Mouse (Mus musculus) embryonic facial prominence, embryonic 13.5 days (tissue): ENCODE results near the gene Syt14. TPM values are rescaled to one million over a fixed set of nuclear protein-coding genes. Genes with fewer than 3 reads are reported as not detected.

Source experiments
- ATAC-seq: fragments of 200-750 bp; cut with Nextera tagmentation; 2 replicates; pipeline ENCODE4 v1.8.0; 2017; ENCODE audit warnings: low read depth; ENCODE audit not compliant: insufficient number of reproducible peaks, insufficient read depth, low FRiP score, low TSS enrichment
- H3K27ac ChIP-seq: fragments of 300-500 bp; sonication (generic); 2 replicates; pipeline ENCODE4 v1.5.1; 2015; ENCODE audit warnings: moderate library complexity, mild to moderate bottlenecking, inconsistent platforms
- H3K27me3 ChIP-seq: fragments of 300-500 bp; sonication (generic); 2 replicates; pipeline ENCODE4 v1.6.1; 2015; ENCODE audit warnings: mild to moderate bottlenecking, inconsistent platforms
- H3K36me3 ChIP-seq: fragments of 300-500 bp; sonication (generic); 2 replicates; pipeline ENCODE4 v1.6.1; 2015; ENCODE audit warnings: mild to moderate bottlenecking, inconsistent platforms
- H3K4me1 ChIP-seq: fragments of 300-500 bp; sonication (generic); 2 replicates; pipeline ENCODE4 v1.6.1; 2015; ENCODE audit warnings: inconsistent platforms
- H3K4me2 ChIP-seq: fragments of 300-500 bp; sonication (generic); 2 replicates; pipeline ENCODE4 v1.6.1; 2015; ENCODE audit warnings: moderate library complexity, mild to moderate bottlenecking, inconsistent platforms
- H3K4me3 ChIP-seq: fragments of 300-500 bp; sonication (generic); 2 replicates; pipeline ENCODE4 v1.5.1; 2015; ENCODE audit warnings: mild to moderate bottlenecking, inconsistent platforms
- H3K9ac ChIP-seq: fragments of 300-500 bp; sonication (generic); 2 replicates; pipeline ENCODE4 v1.6.1; 2015; ENCODE audit warnings: mild to moderate bottlenecking, inconsistent platforms
- H3K9me3 ChIP-seq: fragments of 300-500 bp; sonication (generic); 2 replicates; pipeline ENCODE4 v1.6.1; 2016; ENCODE audit warnings: inconsistent platforms
- WGBS: fragments of 180-500 bp; shearing (Covaris S2); methylation state at CpG from one replicate; pipeline ENCODE4 v1.1.7; 2015; ENCODE audit warnings: mixed read lengths; 5-methylcytosine and 5-hydroxymethylcytosine counted together
- polyA plus RNA-seq: library from polyadenylated mRNA; unstranded; fragments of >200 nt; fragmentation: Nextera tagmentation; extraction: Ambion mirVana; gene quantifications from 2 replicates; pipeline ENCODE4 v1.2.1, GENCODE M21; 2015

Gene Syt14
- polyA plus RNA-seq, 1 experiment from 2014 or later, result 3.6 TPM

DNA sequence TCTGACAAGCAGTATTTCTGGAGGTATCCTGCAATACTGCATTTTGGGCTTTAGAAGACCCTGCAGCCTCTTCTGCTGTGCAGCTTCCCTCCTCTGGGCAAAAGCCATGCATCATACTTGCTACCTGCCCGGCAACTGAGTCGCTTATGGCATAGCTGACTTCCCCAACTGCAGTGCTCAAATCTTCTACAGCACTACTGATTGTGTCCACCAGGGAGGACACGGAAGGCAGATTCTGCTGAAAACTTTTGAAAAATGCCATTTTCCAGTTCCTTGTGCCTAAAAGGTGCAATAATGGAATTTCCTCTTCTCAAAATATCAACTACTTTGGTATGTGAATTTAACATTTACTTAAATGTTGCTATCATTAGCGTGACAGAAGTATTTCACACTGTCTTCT, 51.2 kb downstream of the Syt14 start:
- no peaks in the 10 kb centered on the region for H3K27me3 ChIP-seq
- WGBS, result 87% methylated on average over 4 of the region's 4 CpGs
- no peak overlapping the region for H3K4me3 ChIP-seq
- H3K9ac ChIP-seq, result no peak overlapping the region
- H3K27ac ChIP-seq, result no peak overlapping the region
- H3K4me2 ChIP-seq, result no peak overlapping the region
- peaks cover 7% of the 10 kb centered on the region for H3K4me1 ChIP-seq
- H3K36me3 ChIP-seq, result no peaks in the 10 kb centered on the region
- no peak for ATAC-seq
- no peaks in the 10 kb centered on the region for H3K9me3 ChIP-seq

DNA sequence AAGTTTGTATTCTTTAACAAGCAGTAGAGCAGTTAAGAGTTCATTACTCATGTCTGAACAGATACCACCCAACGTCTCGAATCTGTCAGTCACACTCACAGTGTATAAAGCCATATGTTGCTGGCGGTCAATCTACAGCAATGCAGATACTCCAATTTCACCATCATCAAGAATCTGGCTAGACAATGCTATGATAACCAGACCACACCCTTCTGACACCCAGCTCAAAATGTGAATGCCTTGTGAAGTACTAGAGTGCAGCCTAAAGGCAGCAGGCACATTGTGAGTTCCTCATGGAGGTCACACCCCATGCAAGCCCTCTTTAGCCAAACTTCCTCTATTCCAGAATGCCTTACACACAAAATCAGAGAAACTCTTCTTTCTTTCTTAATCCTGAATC, 53.9 kb downstream of the Syt14 start:
- no peaks in the 10 kb centered on the region for H3K27me3 ChIP-seq
- no peaks in the 10 kb centered on the region for H3K9me3 ChIP-seq
- no peak for ATAC-seq
- 0 out of 2 replicates have a peak, but pooled peaks cover 4% of the 10 kb centered on the region for H3K36me3 ChIP-seq
- H3K27ac ChIP-seq, result no peak overlapping the region
- H3K4me3 ChIP-seq, result no peak overlapping the region
- 84% methylated on average over 3 of the region's 3 CpGs for WGBS
- no peak overlapping the region for H3K9ac ChIP-seq
- peaks cover 7% of the 10 kb centered on the region for H3K4me1 ChIP-seq
- no peak overlapping the region for H3K4me2 ChIP-seq

DNA sequence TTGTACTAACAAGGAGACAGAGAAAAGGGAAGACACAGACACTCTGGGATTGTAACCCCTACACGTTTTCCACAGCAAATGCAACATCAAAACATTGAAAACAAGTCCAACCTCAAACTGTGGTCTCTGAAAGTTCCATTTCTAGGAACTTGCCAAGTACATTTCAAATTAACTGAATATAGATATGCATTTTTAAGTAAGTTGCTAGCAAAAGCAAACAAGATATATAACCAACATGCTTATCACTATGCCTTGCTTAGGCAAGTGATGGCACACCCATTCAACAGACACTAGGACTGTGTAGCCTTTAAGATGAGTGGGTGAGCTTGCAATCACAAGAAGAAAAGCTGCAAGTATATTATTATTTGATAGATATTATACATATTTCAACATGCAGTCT, 54.5 kb downstream of the Syt14 start:
- H3K4me2 ChIP-seq, result no peak overlapping the region
- peaks cover 7% of the 10 kb centered on the region for H3K4me1 ChIP-seq
- no peak overlapping the region for H3K4me3 ChIP-seq
- 0 out of 2 replicates have a peak, but pooled peaks cover 4% of the 10 kb centered on the region for H3K36me3 ChIP-seq
- no peak overlapping the region for H3K9ac ChIP-seq
- H3K9me3 ChIP-seq, result no peaks in the 10 kb centered on the region
- no peaks in the 10 kb centered on the region for H3K27me3 ChIP-seq
- no peak for ATAC-seq
- WGBS, result 64% methylated on average over 1 of the region's 1 CpGs
- H3K27ac ChIP-seq, result no peak overlapping the region

DNA sequence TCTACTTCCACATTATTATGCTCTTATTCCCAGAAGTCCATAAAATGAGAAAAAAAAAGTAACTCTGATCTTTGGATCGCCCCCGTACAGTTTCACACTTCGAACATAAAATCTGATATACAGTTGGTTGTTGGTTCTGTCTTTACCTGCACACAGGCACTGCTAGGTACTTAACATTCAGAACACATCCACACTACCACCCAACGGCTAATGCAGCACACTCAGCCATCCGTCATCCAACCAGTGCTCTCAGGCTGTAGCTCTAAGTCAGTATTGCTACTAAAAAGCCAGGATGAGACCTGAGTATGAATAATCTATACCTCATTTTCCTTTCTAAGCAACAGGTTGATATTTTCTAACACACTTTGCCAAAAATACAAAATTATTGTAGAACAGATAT, 73.3 kb downstream of the Syt14 start:
- no peak for ATAC-seq
- Histone ChIP-seq H3K36me3 (peaks cover 2% of the 10 kb centered on the region; the same call in 1 of the 2 replicates), H3K9me3 (no peaks in the 10 kb centered on the region), H3K27me3 (no peaks in the 10 kb centered on the region), H3K4me3 (no peak overlapping the region), H3K4me1 (no peaks in the 10 kb centered on the region), H3K27ac (no peak overlapping the region), H3K4me2 (no peak overlapping the region), H3K9ac (no peak overlapping the region)
- WGBS, result 91% methylated on average over 5 of the region's 5 CpGs

DNA sequence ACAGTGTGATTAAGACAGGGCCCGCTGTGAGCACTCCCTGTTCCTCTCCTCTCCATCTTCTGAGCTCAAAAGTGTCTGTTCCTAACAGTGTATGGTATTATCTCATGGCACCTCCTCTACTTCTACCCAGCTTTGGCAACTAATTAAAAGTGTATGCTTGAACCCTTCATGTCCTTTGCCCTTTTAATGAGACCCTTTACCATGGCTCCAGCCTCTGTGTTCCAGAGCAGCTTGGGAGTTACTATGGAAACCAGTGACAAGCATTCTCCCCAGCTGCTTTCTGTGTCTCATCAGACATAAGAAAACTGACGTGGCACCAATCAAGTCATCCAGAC, 87.8 kb downstream of the Syt14 start:
- H3K9me3 ChIP-seq, result no peaks in the 10 kb centered on the region
- H3K36me3 ChIP-seq, result no peaks in the 10 kb centered on the region
- no peaks in the 10 kb centered on the region for H3K27me3 ChIP-seq
- 41% methylated on average over 2 of the region's 2 CpGs for WGBS
- H3K27ac ChIP-seq, result no peak overlapping the region
- no peak overlapping the region for H3K4me2 ChIP-seq
- H3K4me1 ChIP-seq, result no peaks in the 10 kb centered on the region
- no peak overlapping the region for H3K4me3 ChIP-seq
- ATAC-seq, result no peak
- H3K9ac ChIP-seq, result no peak overlapping the region

DNA sequence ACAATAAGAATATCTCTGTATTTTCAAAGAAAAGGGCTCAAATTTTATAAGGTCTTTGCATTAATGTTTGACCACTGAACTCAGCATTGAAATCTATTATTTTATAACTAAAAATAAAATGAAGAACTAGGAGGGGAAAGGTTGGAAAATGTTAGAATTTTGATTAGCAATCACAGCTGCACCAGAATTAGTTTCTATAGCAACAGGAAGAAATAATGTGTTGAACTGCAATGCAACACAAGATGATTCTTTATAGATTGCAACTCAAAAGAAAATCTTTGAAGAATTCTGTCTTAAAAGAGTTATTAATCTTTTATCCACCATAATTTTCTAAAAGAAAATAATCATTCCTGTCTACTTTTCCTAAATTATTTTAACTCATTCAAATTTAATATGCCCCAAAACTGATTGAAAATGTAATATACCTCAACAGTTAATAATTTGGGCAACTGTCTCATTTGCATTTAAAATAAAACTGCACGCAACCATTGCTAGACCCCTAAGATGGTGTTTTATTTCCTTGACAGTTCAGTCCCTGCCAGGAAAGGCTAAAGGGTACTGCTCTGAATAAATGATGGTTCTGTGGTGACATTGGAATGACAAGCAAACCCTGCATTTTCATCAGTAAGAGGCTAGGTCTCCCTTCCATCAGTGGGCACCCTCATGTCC, 88.3 kb downstream of the Syt14 start:
- H3K27me3 ChIP-seq, result no peaks in the 10 kb centered on the region
- no peaks in the 10 kb centered on the region for H3K4me1 ChIP-seq
- 71% methylated on average over 1 of the region's 1 CpGs for WGBS
- no peak overlapping the region for H3K27ac ChIP-seq
- H3K36me3 ChIP-seq, result no peaks in the 10 kb centered on the region
- H3K4me2 ChIP-seq, result no peak overlapping the region
- H3K9ac ChIP-seq, result no peak overlapping the region
- H3K9me3 ChIP-seq, result no peaks in the 10 kb centered on the region
- no peak for ATAC-seq
- H3K4me3 ChIP-seq, result no peak overlapping the region

DNA sequence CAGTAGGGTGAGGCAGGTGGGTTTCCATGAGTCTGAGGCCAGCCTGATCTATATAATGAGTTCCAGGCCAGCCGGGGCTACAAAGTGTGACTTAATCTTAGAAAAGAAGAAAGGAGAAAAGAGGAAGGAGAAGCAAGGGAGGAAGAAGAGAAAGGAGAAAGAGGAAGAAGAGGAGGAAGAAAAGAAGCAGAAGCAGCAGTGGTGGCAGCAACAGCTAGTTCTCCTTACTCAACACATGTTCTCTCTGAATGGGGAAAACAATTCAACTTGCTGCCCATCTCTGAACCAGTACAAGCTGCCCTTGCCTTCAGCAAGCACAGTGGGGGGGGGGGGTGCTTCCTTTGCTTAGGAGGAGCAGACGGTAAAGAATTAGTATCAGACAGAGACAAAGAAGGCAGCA, 96.5 kb downstream of the Syt14 start:
- 69% methylated on average over 2 of the region's 2 CpGs for WGBS
- Histone ChIP-seq H3K4me1 (no peaks in the 10 kb centered on the region), H3K4me2 (no peak overlapping the region), H3K9me3 (no peaks in the 10 kb centered on the region), H3K27me3 (no peaks in the 10 kb centered on the region), H3K36me3 (no peaks in the 10 kb centered on the region), H3K27ac (no peak overlapping the region), H3K9ac (no peak overlapping the region), H3K4me3 (no peak overlapping the region)
- ATAC-seq, result no peak

DNA sequence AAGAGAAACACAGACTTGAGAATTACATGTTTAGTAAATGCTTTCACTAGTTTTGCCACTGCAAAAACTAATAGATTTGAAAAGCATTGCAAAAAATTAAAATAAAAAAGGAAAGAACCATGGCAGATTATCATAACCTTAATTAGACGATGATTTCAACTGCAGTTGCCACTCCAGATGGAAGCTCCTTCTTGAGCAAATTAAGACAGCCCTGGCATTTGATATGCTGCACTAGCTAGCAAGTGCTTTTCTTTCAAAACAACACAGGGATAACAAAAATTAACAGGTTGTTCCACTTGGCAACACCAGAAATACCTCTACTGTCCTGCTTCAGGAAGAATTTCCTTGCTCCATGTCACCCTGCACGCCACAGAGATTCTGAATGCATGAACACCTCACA, 97.6 kb downstream of the Syt14 start:
- H3K4me1 ChIP-seq, result no peaks in the 10 kb centered on the region
- whole genome bisulfite sequencing, result 79% methylated on average over 2 of the region's 2 CpGs
- H3K27me3 ChIP-seq, result no peaks in the 10 kb centered on the region
- ATAC-seq, result no peak
- H3K4me3 ChIP-seq, result no peak overlapping the region
- no peak overlapping the region for H3K4me2 ChIP-seq
- H3K9ac ChIP-seq, result no peak overlapping the region
- no peaks in the 10 kb centered on the region for H3K9me3 ChIP-seq
- H3K36me3 ChIP-seq, result no peaks in the 10 kb centered on the region
- H3K27ac ChIP-seq, result no peak overlapping the region

DNA sequence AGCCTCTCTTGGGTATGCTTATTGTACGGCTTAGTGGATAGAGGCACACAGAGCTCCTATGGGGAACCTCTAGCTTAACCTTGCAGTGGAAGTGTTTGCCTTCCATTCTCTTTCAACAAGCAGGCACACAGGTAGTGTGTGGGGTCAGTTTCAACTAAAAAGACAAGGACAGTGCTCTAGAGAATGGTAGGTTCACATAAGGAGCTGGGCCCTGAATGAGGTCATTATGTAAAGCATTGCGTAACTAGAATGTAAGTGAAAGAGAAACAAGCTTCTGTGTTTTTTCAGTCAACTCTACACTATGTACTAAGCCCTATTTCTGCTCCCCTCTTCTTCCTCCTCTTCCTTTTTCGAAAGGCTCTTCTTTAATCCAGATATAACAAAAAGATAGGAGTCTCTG, 103.8 kb downstream of the Syt14 start:
- WGBS, result 89% methylated on average over 3 of the region's 3 CpGs
- Histone ChIP-seq H3K27me3 (no peaks in the 10 kb centered on the region), H3K4me2 (no peak overlapping the region), H3K4me1 (no peaks in the 10 kb centered on the region), H3K9ac (no peak overlapping the region), H3K9me3 (no peaks in the 10 kb centered on the region), H3K36me3 (peaks cover 7% of the 10 kb centered on the region; the same call in 1 of the 2 replicates), H3K27ac (no peak overlapping the region), H3K4me3 (no peak overlapping the region)
- no peak for ATAC-seq

DNA sequence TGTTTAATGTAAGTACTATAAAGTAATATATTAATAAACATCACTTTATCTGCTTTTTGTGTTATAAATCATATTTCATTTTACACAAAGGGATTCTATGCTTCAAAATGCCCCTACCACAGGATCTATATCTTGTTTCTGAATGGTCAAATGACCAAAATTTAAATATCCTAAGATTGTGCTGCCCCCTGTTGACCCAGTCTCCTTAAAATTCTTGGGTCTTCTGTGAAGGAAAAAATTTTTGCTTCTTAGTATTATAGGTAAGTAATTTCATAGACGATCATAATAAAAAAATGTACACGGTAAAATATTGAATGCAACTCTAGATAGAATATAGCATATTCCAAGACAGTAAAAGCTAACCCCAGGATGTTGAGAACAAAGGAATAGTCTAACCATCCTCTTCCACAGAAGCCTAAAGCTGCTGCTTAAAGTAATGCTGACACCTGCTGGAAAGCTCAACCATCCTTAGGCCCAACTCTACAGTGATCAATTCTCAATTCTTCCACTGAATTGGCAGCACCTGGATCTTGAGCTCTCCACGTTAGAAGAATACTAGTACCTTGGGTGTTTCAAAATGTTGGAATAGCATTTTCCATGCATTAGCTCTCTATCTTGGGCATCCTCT, 123.4 kb downstream of the Syt14 start:
- no peak overlapping the region for H3K4me3 ChIP-seq
- H3K4me1 ChIP-seq, result no peaks in the 10 kb centered on the region
- no peak overlapping the region for H3K4me2 ChIP-seq
- 52% methylated on average over 3 of the region's 3 CpGs for WGBS
- H3K9me3 ChIP-seq, result no peaks in the 10 kb centered on the region; the same call in 1 of the 2 replicates
- H3K27ac ChIP-seq, result no peak overlapping the region
- H3K9ac ChIP-seq, result no peak overlapping the region
- H3K27me3 ChIP-seq, result no peaks in the 10 kb centered on the region
- peaks cover 8% of the 10 kb centered on the region for H3K36me3 ChIP-seq
- no peak for ATAC-seq

DNA sequence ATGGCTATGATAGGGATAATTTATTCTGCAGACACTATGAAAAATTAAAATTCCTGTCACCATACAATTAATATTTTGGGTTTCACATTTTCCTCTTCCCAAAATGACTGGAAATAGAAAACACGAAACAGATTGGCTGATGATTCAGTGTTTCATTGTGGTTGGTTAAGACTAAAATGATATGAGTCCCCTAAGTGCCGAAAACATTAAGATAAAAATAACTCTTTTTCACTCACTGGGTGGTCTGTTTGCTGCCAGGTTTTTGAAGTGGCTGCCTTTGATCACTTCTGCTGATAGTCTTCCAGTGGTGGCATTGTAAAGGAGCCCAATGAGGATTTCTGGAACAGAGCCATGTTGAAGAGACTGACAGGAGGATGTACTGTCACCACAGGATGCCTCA, 134.1 kb downstream of the Syt14 start:
- Histone ChIP-seq H3K4me3 (no peak overlapping the region), H3K27me3 (no peaks in the 10 kb centered on the region), H3K27ac (no peak overlapping the region), H3K36me3 (no peaks in the 10 kb centered on the region), H3K4me1 (no peaks in the 10 kb centered on the region), H3K9me3 (peaks cover 4% of the 10 kb centered on the region; the same call in 1 of the 2 replicates), H3K9ac (no peak overlapping the region), H3K4me2 (no peak overlapping the region)
- 59% methylated on average over 2 of the region's 2 CpGs for WGBS
- ATAC-seq, result no peak

DNA sequence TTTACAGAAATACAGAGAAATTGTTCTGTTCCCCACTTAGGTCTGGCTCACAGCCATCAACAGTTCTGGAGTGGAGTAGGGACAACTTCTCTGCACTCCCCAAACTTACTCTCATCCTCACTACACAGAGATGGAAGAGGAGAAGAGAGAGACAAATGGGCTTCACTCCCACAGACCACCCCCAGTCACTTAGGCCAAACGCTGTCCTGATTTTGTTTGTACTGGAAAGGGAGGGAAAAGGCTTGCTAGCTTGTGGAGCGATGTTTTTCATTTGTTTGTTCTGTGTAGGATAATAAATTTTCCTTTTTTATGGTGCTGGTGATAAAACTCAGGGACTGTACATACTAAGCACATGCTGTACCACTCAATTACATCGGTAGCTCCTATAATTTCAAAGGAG, 134.7 kb downstream of the Syt14 start:
- Histone ChIP-seq H3K27ac (no peak overlapping the region), H3K4me3 (no peak overlapping the region), H3K27me3 (no peaks in the 10 kb centered on the region), H3K36me3 (no peaks in the 10 kb centered on the region), H3K9ac (no peak overlapping the region), H3K9me3 (peaks cover 4% of the 10 kb centered on the region; the same call in 1 of the 2 replicates), H3K4me1 (no peaks in the 10 kb centered on the region), H3K4me2 (no peak overlapping the region)
- WGBS, result 65% methylated on average over 3 of the region's 3 CpGs
- ATAC-seq, result no peak
